In genomic region chr9:64652138-64652537, GRCm38 (mm10) we compare ENCODE assay signal across 26 mouse cellular contexts.
DNase-seq lines count a peak whose midpoint lies in the region; ATAC-seq and TF ChIP-seq lines count a peak whose summit lies in the region.
"Had no signal": no experiment of that assay in that cellular context is flagged by ENCODE, and none has a peak within 500 bp of the region (broad histone marks: within the 10 kb centered on the region; RNA-seq: fewer than 3 reads in every experiment).

No protein-coding gene starts in this region.

- no peaks in the 10 kb centered on the region for H3K27me3 ChIP-seq in intestine, embryonic 15.5 days (replicated peaks)
- no peaks in the 10 kb centered on the region for H3K27me3 ChIP-seq in intestine, postnatal 0 days (replicated peaks; ENCODE audit: control insufficient read depth, insufficient read depth, low read length)
- H3K27me3 ChIP-seq: embryonic facial prominence, embryonic 12.5 days; embryonic facial prominence, embryonic 15.5 days; hindbrain, embryonic 13.5 days had no signal

- no peak overlapping the region for H3K4me3 ChIP-seq in intestine, embryonic 15.5 days (replicated peaks)
- no peak overlapping the region for H3K4me3 ChIP-seq in intestine, postnatal 0 days (ENCODE audit: low read depth, low read length)
- H3K4me3 ChIP-seq in layer of hippocampus, adult 2 months, result no peak overlapping the region
- H3K4me3 ChIP-seq: embryonic facial prominence, embryonic 12.5 days; embryonic facial prominence, embryonic 15.5 days; heart, embryonic 12.5 days; heart, embryonic 15.5 days; hindbrain, embryonic 10.5 days; hindbrain, embryonic 13.5 days had no signal

- peak; percentile 72; the same call in 1 of the 2 replicates for ATAC-seq in intestine, embryonic 15.5 days
- peak; percentile 77 for ATAC-seq in intestine, postnatal 0 days
- ATAC-seq: activated CD4-positive, CD25-positive, alpha-beta regulatory T cell, adult 4 months; CD4-positive, CD25-positive, alpha-beta regulatory T cell, adult 4 months; forebrain, embryonic 14.5 days; forebrain, postnatal 0 days; hindbrain, embryonic 16.5 days had no signal

- WGBS in intestine, embryonic 15.5 days, result 50% methylated on average over 2 of the region's 2 CpGs
- WGBS in intestine, postnatal 0 days, result 32% methylated on average over 2 of the region's 2 CpGs

- no peak overlapping the region for H3K27ac ChIP-seq in intestine, embryonic 15.5 days
- H3K27ac ChIP-seq in intestine, postnatal 0 days (ENCODE audit: low read depth, low read length), result 0 out of 2 replicates have a peak overlapping the region, but pooled peaks have one; percentile 35
- no peak overlapping the region for H3K27ac ChIP-seq in layer of hippocampus, adult 2 months
- H3K27ac ChIP-seq: embryonic facial prominence, embryonic 12.5 days; embryonic facial prominence, embryonic 15.5 days; heart, embryonic 15.5 days; hindbrain, embryonic 10.5 days; hindbrain, embryonic 13.5 days had no signal

- peak; percentile 34 to 45 for DNase-seq in kidney, adult 8-10 months
- DNase-seq in kidney, postnatal 4 days, result no peak
- DNase-seq in layer of hippocampus, adult 2 months (ENCODE audit: low spot score in 2 of 2), result no peak
- DNase-seq in gastrocnemius, adult 18-20 months (ENCODE audit: low spot score), result no peak
- DNase-seq: adrenal gland, adult 8-10 months; adrenal gland, postnatal 25 days; cerebellum, adult 11-12 months; cerebellum, adult 8-10 months; cerebellum, postnatal 14 days; forebrain, postnatal 0 days; gastrocnemius, postnatal 25 days; heart, adult 18-20 months; heart, postnatal 10 days; heart, postnatal 36 days had no signal

- no peak overlapping the region for H3K4me2 ChIP-seq in intestine, embryonic 15.5 days (replicated peaks)
- peak overlapping the region; percentile 25; the same call in 1 of the 2 replicates for H3K4me2 ChIP-seq in intestine, postnatal 0 days (replicated peaks; ENCODE audit: low read depth)
- H3K4me2 ChIP-seq: embryonic facial prominence, embryonic 12.5 days; embryonic facial prominence, embryonic 15.5 days; heart, embryonic 12.5 days; heart, embryonic 15.5 days; hindbrain, embryonic 13.5 days had no signal

- no peaks in the 10 kb centered on the region for H3K9me3 ChIP-seq in intestine, embryonic 15.5 days
- no peaks in the 10 kb centered on the region for H3K9me3 ChIP-seq in intestine, postnatal 0 days (ENCODE audit: control insufficient read depth)
- H3K9me3 ChIP-seq: embryonic facial prominence, embryonic 12.5 days; embryonic facial prominence, embryonic 15.5 days; heart, embryonic 15.5 days; hindbrain, embryonic 10.5 days; hindbrain, embryonic 13.5 days had no signal

- TF ChIP-seq CTCF in intestine, postnatal 0 days (IDR thresholded peaks at IDR 0.05; ENCODE audit: low read depth), result no peak
- TF ChIP-seq CTCF in layer of hippocampus, adult 2 months (conservative IDR thresholded peaks at IDR 0.05), result no peak

- H3K4me1 ChIP-seq in intestine, embryonic 15.5 days (replicated peaks), result peaks cover 5% of the 10 kb centered on the region; the same call in 1 of the 2 replicates
- no peaks in the 10 kb centered on the region for H3K4me1 ChIP-seq in intestine, postnatal 0 days (replicated peaks; ENCODE audit: control insufficient read depth, insufficient read depth, low read length)
- H3K4me1 ChIP-seq: embryonic facial prominence, embryonic 12.5 days; embryonic facial prominence, embryonic 15.5 days; heart, embryonic 15.5 days had no signal

- no peaks in the 10 kb centered on the region for H3K36me3 ChIP-seq in intestine, embryonic 15.5 days
- H3K36me3 ChIP-seq in intestine, postnatal 0 days (ENCODE audit: control insufficient read depth, insufficient read depth), result no peaks in the 10 kb centered on the region
- H3K36me3 ChIP-seq: embryonic facial prominence, embryonic 12.5 days; embryonic facial prominence, embryonic 15.5 days; heart, embryonic 12.5 days; heart, embryonic 15.5 days; hindbrain, embryonic 10.5 days; hindbrain, embryonic 13.5 days had no signal

- no peak overlapping the region for H3K9ac ChIP-seq in intestine, embryonic 15.5 days
- H3K9ac ChIP-seq in intestine, postnatal 0 days (ENCODE audit: low read depth, low read length), result no peak overlapping the region
- H3K9ac ChIP-seq: embryonic facial prominence, embryonic 12.5 days; embryonic facial prominence, embryonic 15.5 days; forebrain, postnatal 0 days; heart, embryonic 12.5 days; heart, embryonic 15.5 days; hindbrain, embryonic 13.5 days had no signal

Comparison
In these comparisons a context has a peak if more than half of its experiments do, and no peak if none do; other contexts are left out.
1. DNase-seq: peak in kidney, adult 8-10 months (2 of 2); none in kidney, postnatal 4 days (0 of 2), layer of hippocampus, adult 2 months (0 of 2) and gastrocnemius, adult 18-20 months (single experiment).